Mouse (Mus musculus): ENCODE measurements around the gene Tsc22d3. TPM values are rescaled to one million over a fixed set of nuclear protein-coding genes. Genes with fewer than 3 reads are reported as not detected.
"Not testable (repeated sequence)": the region's sequence is repeated elsewhere in the genome, so short reads cannot be mapped to it uniquely, and the experiment has no call there.

Gene Tsc22d3
- total RNA-seq, 2 experiments from 2014 or later, result 97.2 to 105 TPM

GRCm38 (mm10) chrX:140531356-140531755 lies 69.1 kb downstream of the Tsc22d3 start:
- DNase-seq (ENCODE audit: low spot score in 2 of 2), result no peak

GRCm38 (mm10) chrX:140530632-140531031 lies 69.8 kb downstream of the Tsc22d3 start:
- DNase-seq (ENCODE audit: low spot score in 2 of 2), result no peak

GRCm38 (mm10) chrX:140529074-140529561 lies 71.3 kb downstream of the Tsc22d3 start:
- no peak for DNase-seq (ENCODE audit: low spot score in 2 of 2)

- no peak for DNase-seq (ENCODE audit: low spot score in 2 of 2)
These were observed 73.2 kb downstream of the Tsc22d3 start for GRCm38 (mm10) chrX:140527231-140527630.

GRCm38 (mm10) chrX:140526253-140526618 lies 74.2 kb downstream of the Tsc22d3 start:
- DNase-seq (ENCODE audit: low spot score in 2 of 2), result no peak

- DNase-seq (ENCODE audit: low spot score in 2 of 2), result no peak
These were observed 74.7 kb downstream of the Tsc22d3 start for GRCm38 (mm10) chrX:140525604-140526252.

- no peak for DNase-seq (ENCODE audit: low spot score in 2 of 2)
These were observed 76.2 kb downstream of the Tsc22d3 start for GRCm38 (mm10) chrX:140524231-140524630.

- DNase-seq (ENCODE audit: low spot score in 2 of 2), result peak in 1 of 2 experiments; percentile 43
These were observed 78.2 kb downstream of the Tsc22d3 start for GRCm38 (mm10) chrX:140522071-140522765.

GRCm38 (mm10) chrX:140520146-140521102 lies 80.0 kb downstream of the Tsc22d3 start:
- peak; percentile 68 to 86 for DNase-seq (ENCODE audit: low spot score in 2 of 2)

- no peak for DNase-seq (ENCODE audit: low spot score in 2 of 2)
These were observed 82.1 kb downstream of the Tsc22d3 start for GRCm38 (mm10) chrX:140518351-140518750.

GRCm38 (mm10) chrX:140513379-140513778 lies 87.1 kb downstream of the Tsc22d3 start:
- DNase-seq (ENCODE audit: low spot score in 2 of 2), result no peak

- no peak for DNase-seq (ENCODE audit: low spot score in 2 of 2)
These were observed 88.5 kb downstream of the Tsc22d3 start for GRCm38 (mm10) chrX:140511687-140512651.

GRCm38 (mm10) chrX:140510696-140511429 lies 89.6 kb downstream of the Tsc22d3 start:
- peak; percentile 49 to 60 for DNase-seq (ENCODE audit: low spot score in 2 of 2)

- no peak for DNase-seq (ENCODE audit: low spot score in 2 of 2)
These were observed 90.6 kb downstream of the Tsc22d3 start for GRCm38 (mm10) chrX:140509817-140510216.

GRCm38 (mm10) chrX:140508791-140509190 lies 91.7 kb downstream of the Tsc22d3 start:
- DNase-seq (ENCODE audit: low spot score in 2 of 2), result not testable (repeated sequence)

GRCm38 (mm10) chrX:140507377-140507776 lies 93.1 kb downstream of the Tsc22d3 start:
- DNase-seq (ENCODE audit: low spot score in 2 of 2), result no peak

GRCm38 (mm10) chrX:140506436-140507180 lies 93.9 kb downstream of the Tsc22d3 start:
- no peak for DNase-seq (ENCODE audit: low spot score in 2 of 2)

GRCm38 (mm10) chrX:140505497-140506238 lies 94.8 kb downstream of the Tsc22d3 start:
- peak; percentile 29 to 35 for DNase-seq (ENCODE audit: low spot score in 2 of 2)
